Mouse (Mus musculus) c-Kit-negative CD71-positive TER-119-positive erythroid progenitor cells, embryonic 14.5 days (primary cell): ENCODE data around the gene Tsga13.

Experiments
- DNase-seq: peaks from one replicate; pipeline ENCODE4 v3.0.0-alpha.2; 2013; ENCODE audit warnings: low read depth, low spot score

Tsga13 gene

GRCm38 (mm10) chr6:30865031-30865678 is 50.2 kb downstream of the Tsga13 start:
- DNase-seq, result no peak

GRCm38 (mm10) chr6:30855956-30856355 is 59.4 kb downstream of the Tsga13 start:
- DNase-seq, result no peak

GRCm38 (mm10) chr6:30855205-30855604 is 60.2 kb downstream of the Tsga13 start:
- DNase-seq, result no peak

GRCm38 (mm10) chr6:30849818-30850217 is 65.6 kb downstream of the Tsga13 start:
- DNase-seq, result no peak
